Mouse (Mus musculus): ENCODE measurements around the gene 4931428F04Rik.

- TF ChIP-seq CTCF (IDR thresholded peaks at IDR 0.05; ENCODE audit: insufficient read depth, low read length), result no peak
- TF ChIP-seq POLR2A (IDR thresholded peaks at IDR 0.05; ENCODE audit: borderline replicate concordance, extremely low read depth, low read depth, low read length), result no peak
Measured at GRCm38 (mm10) chr8:105330325-105330724, 40.7 kb upstream of the 4931428F04Rik start.
